In the genomic region with DNA sequence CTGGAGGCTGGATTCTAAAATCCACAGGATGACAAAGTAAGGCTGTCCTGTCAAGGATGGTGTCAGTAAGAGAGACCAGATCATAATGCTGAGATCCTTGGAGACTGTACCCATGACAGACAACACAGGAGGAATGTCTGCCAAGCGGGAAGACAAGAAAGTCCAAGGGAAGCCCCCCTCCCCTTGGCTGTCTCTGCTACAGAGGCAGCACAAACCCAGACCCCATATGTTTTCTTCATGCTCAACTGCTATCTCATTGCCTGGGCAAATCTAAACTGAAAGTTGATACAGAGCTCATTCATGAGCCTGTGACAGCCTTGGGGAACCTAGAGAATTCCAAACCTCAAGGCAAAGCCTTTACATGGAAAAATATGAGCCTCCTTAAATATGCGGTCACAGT, we compare ENCODE assay signal across 24 mouse cellular contexts.
DNase-seq lines count a peak whose midpoint lies in the region; ATAC-seq and TF ChIP-seq lines count a peak whose summit lies in the region.
"Had no signal": no experiment of that assay in that cellular context is flagged by ENCODE, and none has a peak within 500 bp of the region (broad histone marks: within the 10 kb centered on the region; RNA-seq: fewer than 3 reads in every experiment).

No protein-coding gene starts in this region.

- no peaks in the 10 kb centered on the region for H3K9me3 ChIP-seq in intestine, embryonic 14.5 days (ENCODE audit: control insufficient read depth, low read length)
- H3K9me3 ChIP-seq in intestine, postnatal 0 days (ENCODE audit: control insufficient read depth), result no peaks in the 10 kb centered on the region
- no peaks in the 10 kb centered on the region for H3K9me3 ChIP-seq in embryonic facial prominence, embryonic 14.5 days (ENCODE audit: control insufficient read depth, low read length)
- H3K9me3 ChIP-seq: embryonic facial prominence, embryonic 12.5 days; forebrain, embryonic 15.5 days; heart, embryonic 12.5 days; heart, embryonic 15.5 days; hindbrain, embryonic 10.5 days; hindbrain, embryonic 13.5 days had no signal

- peak; percentile 27 to 56 for DNase-seq in cerebellum, postnatal 10 days
- no peak for DNase-seq in cerebellum, postnatal 25 days
- no peak for DNase-seq in intestine, embryonic 14.5 days (ENCODE audit: low spot score)
- DNase-seq in embryonic facial prominence, embryonic 14.5 days (ENCODE audit: low spot score), result peak; percentile 56
- no peak for DNase-seq in MN1 (ENCODE audit: low spot score)
- DNase-seq: adrenal gland, adult 2 months; adrenal gland, postnatal 14 days; cerebellum, adult 11 months; cerebellum, adult 2 months; cerebellum, adult 9-11 months; gastrocnemius, postnatal 25 days; heart, adult 18-20 months; heart, postnatal 10 days; heart, postnatal 36 days; kidney, adult 18-20 months had no signal

- no peaks in the 10 kb centered on the region for H3K36me3 ChIP-seq in intestine, embryonic 14.5 days (ENCODE audit: control insufficient read depth, insufficient read depth, low read length)
- no peaks in the 10 kb centered on the region for H3K36me3 ChIP-seq in intestine, postnatal 0 days (ENCODE audit: control insufficient read depth, insufficient read depth)
- no peaks in the 10 kb centered on the region for H3K36me3 ChIP-seq in embryonic facial prominence, embryonic 14.5 days (ENCODE audit: control insufficient read depth, insufficient read depth, low read length)
- H3K36me3 ChIP-seq: embryonic facial prominence, embryonic 12.5 days; forebrain, embryonic 15.5 days; heart, embryonic 12.5 days; heart, embryonic 15.5 days; hindbrain, embryonic 10.5 days; hindbrain, embryonic 13.5 days had no signal

- no peaks in the 10 kb centered on the region for H3K27me3 ChIP-seq in intestine, embryonic 14.5 days (replicated peaks; ENCODE audit: control insufficient read depth, insufficient read depth, low read length)
- H3K27me3 ChIP-seq in intestine, postnatal 0 days (replicated peaks; ENCODE audit: control insufficient read depth, insufficient read depth, low read length), result no peaks in the 10 kb centered on the region
- no peaks in the 10 kb centered on the region for H3K27me3 ChIP-seq in embryonic facial prominence, embryonic 14.5 days (replicated peaks; ENCODE audit: control insufficient read depth, insufficient read depth, low read length)
- H3K27me3 ChIP-seq: embryonic facial prominence, embryonic 12.5 days; forebrain, embryonic 15.5 days; heart, embryonic 12.5 days; heart, embryonic 15.5 days; hindbrain, embryonic 13.5 days; Patski had no signal

- no peak overlapping the region for H3K9ac ChIP-seq in intestine, embryonic 14.5 days (ENCODE audit: low read length)
- no peak overlapping the region for H3K9ac ChIP-seq in intestine, postnatal 0 days (ENCODE audit: low read depth, low read length)
- no peak overlapping the region for H3K9ac ChIP-seq in embryonic facial prominence, embryonic 14.5 days (ENCODE audit: low read depth, low read length)
- H3K9ac ChIP-seq: embryonic facial prominence, embryonic 12.5 days; forebrain, embryonic 15.5 days; heart, embryonic 12.5 days; heart, embryonic 15.5 days; hindbrain, embryonic 13.5 days had no signal

- no peak for TF ChIP-seq CTCF in intestine, postnatal 0 days (IDR thresholded peaks at IDR 0.05; ENCODE audit: low read depth)

- peak overlapping the region; percentile 5; the same call in 1 of the 2 replicates for H3K27ac ChIP-seq in intestine, embryonic 14.5 days (ENCODE audit: low read depth)
- H3K27ac ChIP-seq in intestine, postnatal 0 days (ENCODE audit: low read depth, low read length), result no peak overlapping the region
- no peak overlapping the region for H3K27ac ChIP-seq in embryonic facial prominence, embryonic 14.5 days (replicated peaks; ENCODE audit: low read depth, low read length)
- H3K27ac ChIP-seq: embryonic facial prominence, embryonic 12.5 days; forebrain, embryonic 15.5 days; heart, embryonic 15.5 days; hindbrain, embryonic 10.5 days; hindbrain, embryonic 13.5 days had no signal

- no peak overlapping the region for H3K4me2 ChIP-seq in intestine, embryonic 14.5 days (ENCODE audit: low read length)
- H3K4me2 ChIP-seq in intestine, postnatal 0 days (replicated peaks; ENCODE audit: low read depth), result no peak overlapping the region
- H3K4me2 ChIP-seq in embryonic facial prominence, embryonic 14.5 days (ENCODE audit: low read depth, low read length), result no peak overlapping the region
- H3K4me2 ChIP-seq: embryonic facial prominence, embryonic 12.5 days; forebrain, embryonic 15.5 days; heart, embryonic 12.5 days; heart, embryonic 15.5 days; hindbrain, embryonic 13.5 days had no signal

- no peak overlapping the region for H3K4me3 ChIP-seq in intestine, embryonic 14.5 days (ENCODE audit: low read depth, low read length)
- H3K4me3 ChIP-seq in intestine, postnatal 0 days (ENCODE audit: low read depth, low read length), result no peak overlapping the region
- H3K4me3 ChIP-seq in embryonic facial prominence, embryonic 14.5 days (ENCODE audit: low read depth, low read length), result no peak overlapping the region
- H3K4me3 ChIP-seq: embryonic facial prominence, embryonic 12.5 days; forebrain, embryonic 15.5 days; heart, embryonic 12.5 days; heart, embryonic 15.5 days; hindbrain, embryonic 10.5 days; hindbrain, embryonic 13.5 days had no signal

- no peak for ATAC-seq in intestine, embryonic 14.5 days (replicated peaks; ENCODE audit: low FRiP score, low TSS enrichment, low read depth)
- ATAC-seq in intestine, postnatal 0 days, result no peak
- ATAC-seq in embryonic facial prominence, embryonic 14.5 days (ENCODE audit: low read depth), result no peak
- ATAC-seq: forebrain, embryonic 15.5 days; hindbrain, embryonic 16.5 days; Patski had no signal

- no peaks in the 10 kb centered on the region for H3K4me1 ChIP-seq in intestine, embryonic 14.5 days (replicated peaks; ENCODE audit: control insufficient read depth, insufficient read depth, low read length)
- H3K4me1 ChIP-seq in intestine, postnatal 0 days (replicated peaks; ENCODE audit: control insufficient read depth, insufficient read depth, low read length), result no peaks in the 10 kb centered on the region
- H3K4me1 ChIP-seq in embryonic facial prominence, embryonic 14.5 days (ENCODE audit: control insufficient read depth, insufficient read depth, low read length), result 0 out of 2 replicates have a peak, but pooled peaks cover 5% of the 10 kb centered on the region
- H3K4me1 ChIP-seq: embryonic facial prominence, embryonic 12.5 days; heart, embryonic 15.5 days; hindbrain, embryonic 10.5 days had no signal

- WGBS in intestine, embryonic 14.5 days, result 64% methylated on average over 2 of the region's 2 CpGs
- 61% methylated on average over 2 of the region's 2 CpGs for WGBS in intestine, postnatal 0 days
- 55% methylated on average over 2 of the region's 2 CpGs for WGBS in embryonic facial prominence, embryonic 14.5 days

Comparison
In these comparisons a context has a peak if more than half of its experiments do, and no peak if none do; other contexts are left out.
1. DNase-seq: peak in cerebellum, postnatal 10 days (2 of 2) and embryonic facial prominence, embryonic 14.5 days (single experiment); none in cerebellum, postnatal 25 days (0 of 2), intestine, embryonic 14.5 days (single experiment) and MN1 (single experiment).